Mouse (Mus musculus) gonadal fat pad, adult 2 months (tissue): ENCODE results near the gene Pknox1. TPM values are rescaled to one million over a fixed set of nuclear protein-coding genes. Genes with fewer than 3 reads are reported as not detected.

Source experiments
- DNase-seq: peaks from one replicate; pipeline ENCODE4 v3.0.0-alpha.2; 2012; ENCODE audit warnings: low read depth
- polyA plus RNA-seq: library from polyadenylated mRNA; depleted of rRNA; stranded (reverse); fragments of >200 nt; gene quantifications from 2 replicates; pipeline ENCODE4 v1.2.3, GENCODE M21; 2012; rRNA removed

Pknox1 gene
- polyA plus RNA-seq, 1 experiment, result 31.3 TPM

GRCm38 (mm10) chr17:31652152-31652551 is 87.6 kb downstream of the Pknox1 start:
- DNase-seq, result no peak

GRCm38 (mm10) chr17:31653277-31653676 is 88.7 kb downstream of the Pknox1 start:
- no peak for DNase-seq

- DNase-seq, result no peak
These were observed 90.8 kb downstream of the Pknox1 start for GRCm38 (mm10) chr17:31655366-31655765.

GRCm38 (mm10) chr17:31656682-31657081 is 92.1 kb downstream of the Pknox1 start:
- no peak for DNase-seq

Other genes with a start within 250 kb of the Pknox1 start
- 6.1 and 10.9 TPM in 2 replicates for gene Pde9a, start 178.5 kb upstream of the Pknox1 start, polyA plus RNA-seq
- gene Wdr4, start 44.8 kb upstream of the Pknox1 start, polyA plus RNA-seq, result 30.0 and 30.8 TPM in 2 replicates
- gene Ndufv3, start 44.6 kb upstream of the Pknox1 start, polyA plus RNA-seq, result 295 and 351 TPM in 2 replicates
- 23.3 and 82.1 TPM in 2 replicates for gene Cbs, start 72.5 kb downstream of the Pknox1 start, polyA plus RNA-seq
- gene U2af1, start 94.2 kb downstream of the Pknox1 start, polyA plus RNA-seq, result 45.9 and 53.1 TPM in 2 replicates
- gene Cryaa, start 113.1 kb downstream of the Pknox1 start, polyA plus RNA-seq, result not detected in 2 replicates